Mouse (Mus musculus): ENCODE data around the gene Syt15. TPM values are rescaled to one million over a fixed set of nuclear protein-coding genes. Genes with fewer than 3 reads are reported as not detected.

Gene Syt15
- total RNA-seq (2021), result under 1 TPM; 0.36 to 0.57 TPM
- long read RNA-seq, experiment 1, result 0 reads
- long read RNA-seq, experiment 2, result 0 reads

- intact Hi-C loops (cut with DNase I), result no loop called here
Observed at GRCm38 (mm10) chr14:34219295-34219694, at the start of gene Syt15. Gene Syt15 (plus strand): TSS chr14:34219595.

GRCm38 (mm10) chr14:34171107-34171506, 48.3 kb upstream of the Syt15 start:
- intact Hi-C loops (cut with DNase I), result no loop called here
- DNase-seq, result no peak

More at GRCm38 (mm10) chr14:34219295-34219694, at the start of gene Syt15:
- DNase-seq, result no peak

- intact Hi-C loops (cut with DNase I), result no loop called here
- no peak for DNase-seq
Observed at GRCm38 (mm10) chr14:34179351-34179750, 40.0 kb upstream of the Syt15 start.

DNA sequence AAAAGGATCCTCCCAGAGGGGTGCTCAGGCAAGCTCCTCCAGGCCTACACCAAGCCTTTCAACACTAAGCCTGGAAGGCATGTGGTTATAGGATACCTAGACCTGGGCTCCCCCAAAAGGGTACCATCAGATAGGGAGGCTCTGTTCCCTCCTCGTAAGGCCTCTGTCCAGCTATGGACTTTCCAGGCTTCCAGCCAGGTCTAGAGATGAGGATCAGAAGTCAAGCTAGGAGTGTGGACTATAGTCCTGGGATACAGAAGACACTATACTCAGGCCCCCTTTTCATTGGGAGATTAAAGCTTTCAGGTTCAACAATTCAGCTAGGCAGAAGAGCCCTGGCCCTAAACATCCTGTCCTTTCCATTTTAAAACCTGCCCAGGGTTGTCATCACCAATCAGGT, 36.3 kb upstream of the Syt15 start:
- no peak for DNase-seq
- intact Hi-C loops (cut with DNase I), result no loop called here

DNA sequence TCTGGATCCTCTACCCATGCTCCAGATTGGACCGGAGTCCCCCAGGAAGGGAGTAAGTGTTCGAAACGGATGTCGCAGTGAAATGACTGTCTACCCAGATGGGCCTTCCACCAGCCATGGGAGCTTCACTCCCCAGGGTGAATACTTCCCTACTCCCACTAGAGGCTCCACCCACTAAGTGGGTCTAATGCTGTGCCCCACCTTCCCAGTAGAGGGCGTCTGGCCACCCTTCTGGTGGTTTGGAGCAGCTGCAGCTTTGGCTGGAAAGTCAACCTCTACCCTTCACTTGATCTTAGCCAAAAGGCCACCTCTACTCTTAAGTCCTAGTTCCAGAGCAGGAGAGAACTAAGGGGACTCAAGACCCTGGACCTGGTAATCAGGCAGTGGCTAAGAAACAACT, 30.8 kb upstream of the Syt15 start:
- intact Hi-C loops (cut with DNase I), result no loop called here
- peak in 1 of 2 experiments; percentile 32 for DNase-seq

DNA sequence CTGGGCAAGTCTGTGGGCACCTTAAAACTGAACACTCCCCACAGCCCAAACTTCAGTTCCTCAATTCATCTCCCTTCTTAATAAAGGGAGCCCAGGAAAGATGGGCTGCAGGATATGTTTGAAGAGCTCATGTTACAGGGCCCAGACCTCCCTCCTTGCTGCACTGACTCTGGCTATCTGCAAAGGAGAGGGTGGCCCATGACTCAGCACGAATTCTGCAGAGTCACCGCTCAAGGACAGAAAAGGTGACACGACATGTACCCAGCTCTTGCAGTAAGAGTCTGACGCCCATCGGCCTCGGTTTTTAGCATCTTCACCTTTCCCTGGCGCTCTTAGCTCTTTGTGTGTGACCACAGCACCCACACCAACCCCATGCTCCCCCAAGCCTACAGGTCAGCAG, 29.0 kb upstream of the Syt15 start:
- no peak for DNase-seq
- intact Hi-C loops (cut with DNase I), result no loop called here

DNA sequence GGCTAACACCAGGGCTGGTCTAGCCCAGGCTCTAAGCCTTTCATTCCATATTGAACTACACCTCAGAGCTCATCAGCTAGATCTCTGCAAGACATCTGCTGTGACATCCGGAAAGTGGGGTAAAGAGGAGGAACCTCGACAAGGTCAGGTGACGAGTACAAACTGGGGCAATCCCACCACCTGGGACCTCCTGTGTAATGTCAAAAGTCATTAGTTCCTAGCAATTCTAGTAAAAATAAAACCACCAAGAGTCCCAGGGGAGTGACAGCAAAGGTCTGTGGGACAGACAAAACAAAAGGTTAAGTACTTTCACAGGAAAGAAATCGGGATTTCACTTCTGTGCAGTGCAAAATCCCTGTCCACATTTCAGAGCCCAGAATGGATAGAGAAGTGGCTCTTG, 25.5 kb upstream of the Syt15 start:
- DNase-seq, result no peak
- intact Hi-C loops (cut with DNase I), result no loop called here

DNA sequence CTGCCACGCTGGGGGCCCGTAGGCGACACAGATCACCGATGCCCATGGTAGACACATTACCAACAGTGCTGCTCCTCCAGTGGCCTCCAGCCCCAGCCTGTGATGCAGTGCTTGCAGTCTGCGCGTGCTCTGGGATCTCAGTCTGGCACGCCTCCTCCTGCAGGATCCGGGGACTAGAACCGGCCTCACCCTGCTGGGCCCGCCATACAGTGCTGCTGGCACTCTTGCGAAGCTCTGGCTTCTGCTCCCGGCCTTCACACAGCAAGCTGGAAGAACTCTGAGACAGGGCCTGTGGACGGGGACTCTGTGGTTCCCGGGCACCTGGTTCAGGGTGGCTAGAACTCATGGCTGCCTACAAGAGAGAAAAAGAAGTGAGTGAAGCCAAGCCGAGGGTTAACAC, 23.9 kb upstream of the Syt15 start:
- no peak for DNase-seq
- intact Hi-C loops (cut with DNase I), result no loop called here

DNA sequence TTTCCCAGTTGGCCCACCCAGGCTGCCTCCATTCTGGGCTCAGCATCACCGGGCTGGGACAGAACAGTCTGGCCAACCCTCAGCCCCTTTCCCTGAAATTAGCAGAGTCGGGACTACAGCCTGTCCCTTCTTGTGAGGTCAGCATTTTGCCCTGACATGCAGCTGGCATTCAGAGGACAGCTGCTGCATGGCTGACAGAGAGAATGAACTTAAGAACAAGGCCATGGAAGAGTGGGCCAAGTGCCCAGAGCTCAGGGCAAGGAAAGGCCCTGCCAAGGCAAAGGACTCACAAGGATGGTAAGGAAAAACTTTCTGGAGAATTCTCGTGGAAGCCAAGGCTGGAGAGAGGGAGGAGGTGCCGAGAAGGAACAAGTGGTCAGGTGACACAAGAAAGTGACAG, 22.7 kb upstream of the Syt15 start:
- intact Hi-C loops (cut with DNase I), result no loop called here
- DNase-seq, result no peak

- intact Hi-C loops (cut with DNase I), result no loop called here
- DNase-seq, result no peak
Observed at GRCm38 (mm10) chr14:34200738-34201230, 18.6 kb upstream of the Syt15 start.

GRCm38 (mm10) chr14:34201231-34202035, 18.0 kb upstream of the Syt15 start, which contains the start of gene Gprin2:
Gene Gprin2 (minus strand): TSS chr14:34201653.
- no peak for DNase-seq

DNA sequence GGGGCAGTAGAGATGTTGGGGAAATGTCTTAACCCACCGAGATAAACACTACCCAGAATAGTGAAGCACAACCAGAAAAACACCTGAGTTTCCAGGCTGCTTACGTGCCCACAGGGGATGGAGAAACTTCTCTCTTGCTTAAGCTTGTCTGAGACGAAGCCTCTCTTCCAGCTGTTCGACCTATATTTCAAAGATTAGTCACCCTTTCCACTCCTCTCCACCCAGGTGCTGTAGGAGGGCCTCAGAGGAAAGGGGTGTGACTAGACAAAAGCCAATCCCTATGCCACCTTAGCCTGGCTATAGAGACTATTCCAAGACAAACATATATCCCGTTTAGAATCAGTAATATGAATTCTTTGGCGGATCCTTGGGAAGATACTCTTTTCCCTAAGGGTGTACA, 11.4 kb upstream of the Syt15 start:
- intact Hi-C loops (cut with DNase I), result loop anchor here (5.0 kb wide), 1 partner anchor 126 kb away; no protein-coding TSS in a partner anchor
- DNase-seq, result no peak

More at GRCm38 (mm10) chr14:34201231-34202035, 18.0 kb upstream of the Syt15 start, which contains the start of gene Gprin2:
- intact Hi-C loops (cut with DNase I), result no loop called here

DNA sequence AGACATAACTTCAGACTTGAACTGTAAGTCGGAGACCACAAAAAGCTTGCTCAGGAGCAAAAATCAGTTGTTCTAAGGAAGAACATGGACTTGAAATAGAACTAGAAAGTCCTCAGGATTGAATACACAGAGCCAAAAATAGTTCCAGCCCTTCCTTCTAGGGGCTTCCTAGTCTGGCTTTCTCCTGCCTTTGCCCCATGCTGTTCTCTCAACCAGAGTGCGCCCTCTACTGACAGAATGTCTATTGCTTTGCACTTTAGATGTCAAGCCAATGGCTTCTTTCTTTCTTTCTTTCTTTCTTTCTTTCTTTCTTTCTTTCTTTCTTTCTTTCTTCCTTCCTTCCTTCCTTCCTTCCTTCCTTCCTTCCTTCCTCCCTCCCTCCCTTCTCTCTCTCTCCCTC, 10.7 kb upstream of the Syt15 start:
- intact Hi-C loops (cut with DNase I), result loop anchor here (5.0 kb wide), 1 partner anchor 126 kb away; no protein-coding TSS in a partner anchor
- DNase-seq, result no peak

GRCm38 (mm10) chr14:34209080-34209479, 10.3 kb upstream of the Syt15 start:
- intact Hi-C loops (cut with DNase I), result loop anchor here (5.0 kb wide), 1 partner anchor 127 kb away; no protein-coding TSS in a partner anchor
- DNase-seq, result no peak

DNA sequence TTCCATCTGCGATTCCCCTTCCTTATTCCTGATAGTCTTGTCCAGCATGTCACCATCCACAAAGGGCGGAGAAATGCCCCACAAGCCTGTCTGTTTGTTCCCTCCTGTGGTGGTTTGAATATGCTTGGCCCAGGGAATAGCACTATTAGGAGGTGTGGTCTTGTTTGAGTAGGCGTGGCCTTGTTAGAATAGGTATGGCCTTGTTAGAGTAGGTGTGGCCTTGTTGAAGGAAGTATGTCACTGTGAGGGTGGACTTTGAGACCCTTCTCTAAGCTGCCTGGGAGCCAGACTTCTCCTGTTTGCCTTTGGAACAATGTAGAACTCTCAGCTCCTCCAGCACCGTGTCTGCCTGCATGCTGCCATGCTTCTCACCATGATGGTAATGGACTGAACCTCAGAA, 9.5 kb upstream of the Syt15 start:
- intact Hi-C loops (cut with DNase I), result loop anchor here (5.0 kb wide), 2 partner anchors 103 to 128 kb away; no protein-coding TSS in a partner anchor
- DNase-seq, result no peak

DNA sequence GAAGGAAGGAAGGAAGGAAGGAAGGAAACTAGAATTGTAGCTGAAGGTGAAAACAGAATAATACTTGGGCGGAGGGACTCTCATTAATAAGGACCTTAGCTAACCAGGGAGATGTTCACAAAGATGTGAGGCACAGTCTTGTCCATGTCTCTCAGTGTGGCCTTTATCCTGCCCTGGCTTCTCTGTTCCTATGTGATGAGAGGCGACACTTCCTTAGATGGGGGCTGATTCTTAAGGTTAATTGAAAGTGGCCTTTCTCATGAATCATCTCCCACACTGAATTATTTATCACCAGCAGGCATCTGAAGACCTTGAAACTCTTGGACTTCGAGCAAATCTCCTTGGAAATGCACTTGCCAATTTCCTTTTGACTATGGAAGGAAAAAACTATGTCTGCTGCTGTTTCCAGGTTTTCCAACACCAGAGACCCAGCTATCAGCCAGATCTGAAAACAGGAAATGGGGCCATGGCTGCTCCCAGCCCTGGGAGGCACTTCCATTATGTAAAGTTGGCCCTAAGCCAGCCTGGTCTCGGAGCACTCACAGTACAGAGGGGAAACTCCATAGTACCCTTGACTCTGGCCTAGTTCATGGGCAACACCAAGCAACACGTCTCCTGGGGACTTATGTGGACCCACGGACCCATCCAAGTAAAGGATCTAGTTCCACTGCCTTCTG, 3.8 kb upstream of the Syt15 start:
- no peak for DNase-seq
- intact Hi-C loops (cut with DNase I), result no loop called here

DNA sequence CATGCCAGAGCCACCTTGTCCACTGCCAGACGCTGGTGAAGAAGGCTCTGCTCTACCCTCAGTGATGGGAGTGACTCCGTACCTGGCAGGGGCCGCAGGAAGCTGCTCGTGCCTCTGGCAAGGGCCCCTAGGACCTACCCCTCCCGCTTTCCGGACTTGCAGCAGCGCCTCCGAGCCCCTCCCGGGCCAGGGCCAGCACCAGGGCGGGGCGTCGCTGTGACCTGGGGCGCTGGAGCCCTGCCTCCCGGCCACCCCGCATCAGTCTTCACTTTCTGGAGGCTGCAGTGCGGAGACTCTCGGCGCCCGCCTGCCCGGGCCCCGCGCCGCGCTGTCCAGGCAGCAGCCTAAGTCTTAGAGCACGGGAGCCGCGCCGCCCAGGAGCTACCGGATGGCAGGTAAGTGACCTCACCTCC, 397 bp downstream of the Syt15 start:
- no peak for DNase-seq
- intact Hi-C loops (cut with DNase I), result no loop called here

DNA sequence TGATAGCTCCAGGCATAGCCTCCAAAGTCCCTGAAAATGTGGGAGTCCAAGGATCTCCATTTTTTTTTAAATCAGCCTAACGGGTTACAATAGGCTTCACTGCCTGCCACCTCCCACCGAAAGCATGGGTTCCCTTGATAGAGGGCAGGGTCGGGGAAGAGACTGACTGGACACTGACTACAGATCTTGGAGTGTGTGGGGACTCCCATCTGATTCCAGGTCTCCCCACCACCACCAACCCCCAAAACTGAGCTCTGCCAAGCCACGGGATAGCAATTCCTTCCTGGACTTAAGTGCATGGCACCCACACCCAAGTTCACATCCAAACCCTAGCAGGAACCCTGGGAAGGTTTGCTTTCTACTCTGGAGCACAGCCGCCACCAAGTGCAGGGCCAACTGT, 1.0 kb downstream of the Syt15 start:
- DNase-seq, result no peak
- intact Hi-C loops (cut with DNase I), result no loop called here

DNA sequence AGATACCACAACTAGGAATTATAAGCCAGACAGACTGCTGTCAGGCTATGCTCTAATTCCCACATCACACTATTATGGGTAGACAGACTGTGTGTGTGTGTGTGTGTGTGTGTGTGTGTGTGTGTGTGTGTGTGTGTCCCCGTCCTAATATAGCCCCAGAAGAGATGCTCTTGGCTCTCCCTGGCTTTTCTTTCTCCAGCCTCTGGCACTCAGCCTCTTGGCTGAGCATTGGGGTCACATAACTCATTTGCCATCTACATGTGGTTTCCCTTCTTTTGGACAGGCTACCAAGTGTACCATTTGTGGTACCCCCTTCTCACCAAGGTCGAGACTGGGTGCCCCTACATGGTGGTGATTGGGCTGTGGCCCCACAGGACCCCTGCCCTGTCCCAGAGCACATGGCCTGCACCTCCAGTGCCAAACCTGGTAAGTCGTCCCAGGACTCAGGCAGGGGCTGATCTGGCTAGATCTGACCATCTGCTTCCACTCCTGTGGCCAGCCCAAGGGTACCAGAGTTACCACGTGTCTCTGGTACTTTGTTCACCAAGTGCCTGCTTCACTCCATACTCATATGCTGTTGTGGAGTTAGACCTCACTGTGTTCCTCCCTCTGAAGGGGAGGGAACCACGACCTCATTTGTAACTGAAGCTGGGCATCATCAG, 2.2 kb downstream of the Syt15 start:
- DNase-seq, result no peak
- intact Hi-C loops (cut with DNase I), result no loop called here

DNA sequence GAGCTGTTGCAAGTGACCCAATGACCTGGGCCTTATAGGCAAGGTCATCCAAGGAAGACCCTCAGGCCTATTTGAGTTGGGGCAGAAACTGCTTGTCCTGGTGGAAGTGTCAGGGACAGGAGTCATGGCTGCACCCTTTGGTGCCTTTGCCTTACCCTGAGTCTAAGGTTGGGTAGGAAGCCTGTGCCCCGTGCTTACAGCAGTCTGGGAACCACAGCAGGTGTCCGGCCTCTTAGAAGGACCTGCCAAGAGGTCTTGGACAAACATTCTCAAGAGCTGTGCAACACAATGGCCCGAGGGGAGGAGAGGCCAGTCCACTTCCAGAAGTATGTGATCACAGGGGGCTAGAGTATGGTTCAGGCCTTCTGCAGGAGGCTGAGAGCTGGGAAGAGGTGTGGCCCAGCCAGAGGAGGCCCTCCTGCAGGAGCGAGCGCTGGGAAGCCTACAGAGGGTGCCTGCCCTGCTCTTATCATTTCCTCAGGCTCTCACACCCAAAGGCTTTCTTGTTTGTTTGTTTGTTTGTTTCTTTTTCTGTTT, 4.0 kb downstream of the Syt15 start:
- DNase-seq, result no peak
- intact Hi-C loops (cut with DNase I), result no loop called here

DNA sequence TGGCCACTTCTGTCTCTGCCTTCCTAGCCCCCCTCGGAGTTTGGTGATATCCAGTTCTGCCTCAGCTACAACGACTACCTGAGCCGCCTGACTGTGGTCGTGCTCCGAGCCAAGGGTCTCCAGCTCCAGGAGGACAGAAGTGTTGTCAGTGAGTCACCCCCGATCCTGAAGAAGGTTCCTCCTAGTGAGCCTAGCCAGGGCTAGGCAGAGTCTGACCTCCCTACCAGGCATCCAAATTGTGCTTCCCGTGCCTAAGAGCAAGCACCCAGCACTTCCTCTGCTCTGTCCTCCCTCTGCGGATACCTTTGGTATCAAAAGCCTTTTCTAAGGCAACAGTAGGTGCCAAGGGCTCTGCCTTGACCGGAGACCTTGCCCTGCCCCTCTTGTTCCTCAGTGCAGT, 6.6 kb downstream of the Syt15 start:
- intact Hi-C loops (cut with DNase I), result no loop called here
- DNase-seq, result no peak

Data from gastrocnemius, postnatal 36 days (tissue).